Mouse (Mus musculus) forebrain, embryonic 12.5 days (tissue): ENCODE measurements around the gene Hist1h3i. TPM values are rescaled to one million over a fixed set of nuclear protein-coding genes. Genes with fewer than 3 reads are reported as not detected.
A peak's percentile ranks its signal among the peaks of the same experiment; 100 is the strongest.
"Not testable (repeated sequence)": the region's sequence is repeated elsewhere in the genome, so short reads cannot be mapped to it uniquely, and the experiment has no call there.

Source experiments
- ATAC-seq: fragments of 200-750 bp; cut with Nextera tagmentation; 2 replicates; pipeline ENCODE4 v1.8.0; 2017; ENCODE audit warnings: moderate TSS enrichment; ENCODE audit not compliant: low FRiP score
- H3K27ac ChIP-seq: fragments of 300-500 bp; sonication (generic); 2 replicates; pipeline ENCODE4 v1.5.1; 2016; ENCODE audit warnings: mild to moderate bottlenecking
- H3K27me3 ChIP-seq: fragments of 300-500 bp; sonication (generic); 2 replicates; pipeline ENCODE4 v1.6.1; 2016; ENCODE audit warnings: mild to moderate bottlenecking
- H3K36me3 ChIP-seq: fragments of 300-500 bp; sonication (generic); replicated peaks from 2 replicates; pipeline ENCODE4 v1.6.1; 2016; ENCODE audit warnings: mild to moderate bottlenecking
- H3K4me1 ChIP-seq: fragments of 300-500 bp; sonication (generic); 2 replicates; pipeline ENCODE4 v1.6.1; 2016
- H3K4me2 ChIP-seq: fragments of 300-500 bp; sonication (generic); 2 replicates; pipeline ENCODE4 v1.6.1; 2016; ENCODE audit warnings: mild to moderate bottlenecking, moderate library complexity
- H3K4me3 ChIP-seq: fragments of 300-500 bp; sonication (generic); replicated peaks from 2 replicates; pipeline ENCODE4 v1.5.1; 2016; ENCODE audit warnings: mild to moderate bottlenecking
- H3K9ac ChIP-seq: fragments of 300-500 bp; sonication (generic); 2 replicates; pipeline ENCODE4 v1.6.1; 2016; ENCODE audit warnings: mild to moderate bottlenecking
- H3K9me3 ChIP-seq: fragments of 300-500 bp; sonication (generic); 2 replicates; pipeline ENCODE4 v1.6.1; 2016
- WGBS: fragments of 180-500 bp; shearing (Covaris S2); methylation state at CpG from one replicate; pipeline ENCODE4 v1.1.7; 2016; 5-methylcytosine and 5-hydroxymethylcytosine counted together
- polyA plus RNA-seq: library from polyadenylated mRNA; unstranded; fragments of >200 nt; fragmentation: Nextera tagmentation; extraction: Ambion mirVana; gene quantifications from 2 replicates; pipeline ENCODE4 v1.2.1, GENCODE M21; 2016

Hist1h3i gene
- polyA plus RNA-seq, 1 experiment from 2014 or later = 188 TPM

GRCm38 (mm10) chr13:21779767-21780731 lies 3.1 kb downstream of the Hist1h3i start, which contains the start of gene Hist1h1b:
TSS of gene Hist1h1b (minus strand) at chr13:21780625.
- Histone ChIP-seq H3K9ac (peak within 1 kb of the TSS; percentile 93), H3K27ac (peak within 1 kb of the TSS; percentile 99), H3K27me3 (no peaks in the 10 kb centered on the region), H3K4me2 (peak within 1 kb of the TSS; percentile 74), H3K9me3 (no peaks in the 10 kb centered on the region), H3K36me3 (no peaks in the 10 kb centered on the region), H3K4me3 (peak within 1 kb of the TSS; percentile 60), H3K4me1 (peaks cover 37% of the 10 kb centered on the region)
- ATAC-seq = peak; percentile 57
- WGBS = under 1% methylated on average over 44 of the region's 44 CpGs

- peak overlapping the region; percentile 60 for H3K4me3 ChIP-seq
- peak overlapping the region; percentile 93 for H3K9ac ChIP-seq
- peaks cover 32% of the 10 kb centered on the region for H3K4me1 ChIP-seq
- peak overlapping the region; percentile 99 for H3K27ac ChIP-seq
- H3K27me3 ChIP-seq = no peaks in the 10 kb centered on the region
- peak overlapping the region; percentile 74 for H3K4me2 ChIP-seq
- WGBS = 5% methylated on average over 33 of the region's 33 CpGs
- no peaks in the 10 kb centered on the region for H3K36me3 ChIP-seq
- no peaks in the 10 kb centered on the region for H3K9me3 ChIP-seq
- peak; percentile 83 for ATAC-seq
Observed at GRCm38 (mm10) chr13:21778814-21779766, 4.1 kb downstream of the Hist1h3i start.

- Histone ChIP-seq H3K4me3 (no peak overlapping the region), H3K4me2 (peak overlapping the region; percentile 38; the same call in 1 of the 2 replicates), H3K27me3 (no peaks in the 10 kb centered on the region), H3K4me1 (peaks cover 20% of the 10 kb centered on the region), H3K9ac (no peak overlapping the region), H3K9me3 (no peaks in the 10 kb centered on the region), H3K36me3 (no peaks in the 10 kb centered on the region), H3K27ac (no peak overlapping the region)
- no peak for ATAC-seq
- 71% methylated on average over 1 of the region's 1 CpGs for WGBS
Observed at GRCm38 (mm10) chr13:21755707-21756106, 27.5 kb downstream of the Hist1h3i start.

- not testable (repeated sequence) for ATAC-seq, H3K27me3 ChIP-seq
- WGBS = under 1% methylated on average over 23 of the region's 26 CpGs
Observed at GRCm38 (mm10) chr13:21754294-21755001, 28.7 kb downstream of the Hist1h3i start.

GRCm38 (mm10) chr13:21753524-21754285 lies 29.5 kb downstream of the Hist1h3i start, which contains the start of the genes Hist1h2ak and Hist1h2bn:
TSS of gene Hist1h2ak (minus strand) at chr13:21753827.
TSS of gene Hist1h2bn (plus strand) at chr13:21754123.
- H3K4me1 ChIP-seq = peaks cover 30% of the 10 kb centered on the region
- ATAC-seq = peak; percentile 92

More at GRCm38 (mm10) chr13:21754294-21755001, 28.7 kb downstream of the Hist1h3i start:
- peak overlapping the region; percentile 97 for H3K27ac ChIP-seq
- H3K4me2 ChIP-seq = peak overlapping the region; percentile 63
- peaks cover 23% of the 10 kb centered on the region for H3K4me1 ChIP-seq
- H3K9me3 ChIP-seq, H3K36me3 ChIP-seq: not testable (repeated sequence)
- H3K9ac ChIP-seq = peak overlapping the region; percentile 68
- H3K4me3 ChIP-seq = peak overlapping the region; percentile 46

GRCm38 (mm10) chr13:21753051-21753523 lies 30.1 kb downstream of the Hist1h3i start:
- Histone ChIP-seq H3K4me3 (peak overlapping the region; percentile 46), H3K4me2 (peak overlapping the region; percentile 63), H3K4me1 (peaks cover 33% of the 10 kb centered on the region), H3K27ac (peak overlapping the region; percentile 97), H3K9me3 (no peaks in the 10 kb centered on the region), H3K9ac (peak overlapping the region; percentile 73), H3K36me3 (no peaks in the 10 kb centered on the region), H3K27me3 (no peaks in the 10 kb centered on the region)
- WGBS = 2% methylated on average over 10 of the region's 10 CpGs
- no peak for ATAC-seq

More at GRCm38 (mm10) chr13:21753524-21754285, 29.5 kb downstream of the Hist1h3i start, which contains the start of the genes Hist1h2ak and Hist1h2bn:
- not testable (repeated sequence) for H3K36me3 ChIP-seq, H3K27me3 ChIP-seq, H3K9me3 ChIP-seq
- WGBS = under 1% methylated on average over 46 of the region's 50 CpGs
- H3K4me2 ChIP-seq = peak within 1 kb of the TSS; percentile 63
- H3K4me3 ChIP-seq = peak within 1 kb of the TSS; percentile 46
- peak within 1 kb of the TSS; percentile 73 for H3K9ac ChIP-seq
- H3K27ac ChIP-seq = peak within 1 kb of the TSS; percentile 97

- Histone ChIP-seq H3K27me3 (no peaks in the 10 kb centered on the region), H3K36me3 (no peaks in the 10 kb centered on the region), H3K9ac (peak overlapping the region; percentile 33; the same call in 1 of the 2 replicates), H3K4me1 (peaks cover 36% of the 10 kb centered on the region), H3K9me3 (no peaks in the 10 kb centered on the region), H3K4me2 (peak overlapping the region; percentile 63), H3K27ac (peak overlapping the region; percentile 97), H3K4me3 (no peak overlapping the region)
- ATAC-seq = no peak
- 44% methylated on average over 3 of the region's 3 CpGs for WGBS
Observed at GRCm38 (mm10) chr13:21752356-21752755, 30.8 kb downstream of the Hist1h3i start.

- Histone ChIP-seq H3K36me3 (no peaks in the 10 kb centered on the region), H3K9ac (no peak overlapping the region), H3K4me2 (peak overlapping the region; percentile 63; the same call in 1 of the 2 replicates), H3K9me3 (no peaks in the 10 kb centered on the region), H3K4me3 (no peak overlapping the region), H3K4me1 (peaks cover 38% of the 10 kb centered on the region), H3K27me3 (no peaks in the 10 kb centered on the region), H3K27ac (peak overlapping the region; percentile 97)
- WGBS = 77% methylated on average over 3 of the region's 3 CpGs
- no peak for ATAC-seq
Observed at GRCm38 (mm10) chr13:21751827-21752226, 31.3 kb downstream of the Hist1h3i start.

- Histone ChIP-seq H3K27me3 (no peaks in the 10 kb centered on the region), H3K9me3 (no peaks in the 10 kb centered on the region), H3K4me1 (peaks cover 38% of the 10 kb centered on the region), H3K9ac (no peak overlapping the region), H3K4me3 (no peak overlapping the region), H3K4me2 (peak overlapping the region; percentile 63; the same call in 1 of the 2 replicates), H3K27ac (peak overlapping the region; percentile 97), H3K36me3 (no peaks in the 10 kb centered on the region)
- no peak for ATAC-seq
Observed at GRCm38 (mm10) chr13:21751417-21751816, 31.8 kb downstream of the Hist1h3i start.

GRCm38 (mm10) chr13:21750159-21751017 lies 32.8 kb downstream of the Hist1h3i start, which contains the start of gene Hist1h4k:
TSS of gene Hist1h4k (minus strand) at chr13:21750505.
- Histone ChIP-seq H3K4me2 (peak within 1 kb of the TSS; percentile 85), H3K4me3 (peak within 1 kb of the TSS; percentile 57), H3K27ac (peak within 1 kb of the TSS; percentile 97), H3K9ac (peak within 1 kb of the TSS; percentile 75), H3K4me1 (peaks cover 38% of the 10 kb centered on the region)
- not testable (repeated sequence) for H3K36me3 ChIP-seq, H3K27me3 ChIP-seq, H3K9me3 ChIP-seq
- ATAC-seq = peak; percentile 87
- under 1% methylated on average over 47 of the region's 56 CpGs for WGBS
